Mouse (Mus musculus): Measurements from ENCODE around the gene Armc2. TPM values are rescaled to one million over a fixed set of nuclear protein-coding genes. Genes with fewer than 3 reads are reported as not detected.

Armc2 gene
- polyA plus RNA-seq, 1 experiment from 2014 or later: 3.8 TPM

- no peak for DNase-seq (ENCODE audit: low spot score, missing footprints)
- no peaks in the 10 kb centered on the region for H3K9me3 ChIP-seq (ENCODE audit: control insufficient read depth, low read length)
- no peak overlapping the region for H3K9ac ChIP-seq (ENCODE audit: low read length)
- H3K4me3 ChIP-seq (ENCODE audit: low read depth, low read length): no peak overlapping the region
- no peak for ATAC-seq (ENCODE audit: low FRiP score)
- WGBS: 88% methylated on average over 1 of the region's 1 CpGs
- no peak overlapping the region for H3K27ac ChIP-seq (ENCODE audit: low read depth, low read length)
- H3K36me3 ChIP-seq (ENCODE audit: control insufficient read depth, insufficient read depth, low read length): no peaks in the 10 kb centered on the region
- H3K27me3 ChIP-seq (ENCODE audit: control insufficient read depth, insufficient read depth, low read length): no peaks in the 10 kb centered on the region
- peaks cover 7% of the 10 kb centered on the region for H3K4me1 ChIP-seq (ENCODE audit: control insufficient read depth, insufficient read depth, low read length)
- H3K4me2 ChIP-seq: no peak overlapping the region
Measured at GRCm38 (mm10) chr10:41879675-41880074, 138.6 kb downstream of the Armc2 start.

GRCm38 (mm10) chr10:41878344-41878743, 139.9 kb downstream of the Armc2 start:
- Histone ChIP-seq H3K9me3 (ENCODE audit: control insufficient read depth, low read length) (no peaks in the 10 kb centered on the region), H3K4me3 (ENCODE audit: low read depth, low read length) (no peak overlapping the region), H3K27ac (ENCODE audit: low read depth, low read length) (no peak overlapping the region), H3K36me3 (ENCODE audit: control insufficient read depth, insufficient read depth, low read length) (no peaks in the 10 kb centered on the region), H3K4me2 (no peak overlapping the region), H3K9ac (ENCODE audit: low read length) (no peak overlapping the region), H3K27me3 (ENCODE audit: control insufficient read depth, insufficient read depth, low read length) (no peaks in the 10 kb centered on the region), H3K4me1 (ENCODE audit: control insufficient read depth, insufficient read depth, low read length) (peaks cover 3% of the 10 kb centered on the region; the same call in 1 of the 2 replicates)
- ATAC-seq (ENCODE audit: low FRiP score): no peak
- 90% methylated on average over 11 of the region's 11 CpGs for WGBS
- no peak for DNase-seq (ENCODE audit: low spot score, missing footprints)

- ATAC-seq (ENCODE audit: low FRiP score): no peak
- H3K4me1 ChIP-seq (ENCODE audit: control insufficient read depth, insufficient read depth, low read length): no peaks in the 10 kb centered on the region
Measured at GRCm38 (mm10) chr10:41875624-41876023, 142.6 kb downstream of the Armc2 start.

DNA sequence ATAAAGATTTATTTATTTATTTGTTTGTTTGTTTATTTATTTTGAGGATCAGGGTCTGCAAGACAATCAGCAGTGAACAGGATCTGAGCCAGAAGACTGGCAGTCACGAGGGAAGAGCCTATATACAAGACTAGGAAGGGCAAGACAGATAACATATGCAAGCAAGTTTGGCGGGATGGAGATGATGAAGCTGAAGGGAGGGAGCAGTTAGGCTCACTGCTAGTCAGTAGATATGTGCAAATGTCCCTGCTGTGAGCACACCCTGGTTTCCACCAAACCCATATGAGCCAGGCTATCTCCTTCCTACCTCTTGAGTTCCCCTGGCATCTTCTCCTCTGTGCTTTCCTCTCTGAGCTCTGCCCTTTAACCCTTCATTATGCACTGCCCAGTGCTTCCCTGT, 146.7 kb downstream of the Armc2 start:
- 72% methylated on average over 2 of the region's 2 CpGs for WGBS
- no peak overlapping the region for H3K4me3 ChIP-seq (ENCODE audit: low read depth, low read length)
- no peak overlapping the region for H3K27ac ChIP-seq (ENCODE audit: low read depth, low read length)
- peaks cover 2% of the 10 kb centered on the region; the same call in 1 of the 2 replicates for H3K4me1 ChIP-seq (ENCODE audit: control insufficient read depth, insufficient read depth, low read length)
- no peaks in the 10 kb centered on the region for H3K36me3 ChIP-seq (ENCODE audit: control insufficient read depth, insufficient read depth, low read length)
- DNase-seq (ENCODE audit: low spot score, missing footprints) (no peak), ATAC-seq (ENCODE audit: low FRiP score) (no peak)
- H3K9ac ChIP-seq (ENCODE audit: low read length): no peak overlapping the region
- H3K4me2 ChIP-seq: no peak overlapping the region
- no peaks in the 10 kb centered on the region for H3K9me3 ChIP-seq (ENCODE audit: control insufficient read depth, low read length)
- H3K27me3 ChIP-seq (ENCODE audit: control insufficient read depth, insufficient read depth, low read length): no peaks in the 10 kb centered on the region

More at GRCm38 (mm10) chr10:41875624-41876023, 142.6 kb downstream of the Armc2 start:
- Histone ChIP-seq H3K4me3 (ENCODE audit: low read depth, low read length) (no peak overlapping the region), H3K27ac (ENCODE audit: low read depth, low read length) (no peak overlapping the region), H3K36me3 (ENCODE audit: control insufficient read depth, insufficient read depth, low read length) (no peaks in the 10 kb centered on the region), H3K4me2 (no peak overlapping the region), H3K9me3 (ENCODE audit: control insufficient read depth, low read length) (no peaks in the 10 kb centered on the region), H3K9ac (ENCODE audit: low read length) (no peak overlapping the region), H3K27me3 (ENCODE audit: control insufficient read depth, insufficient read depth, low read length) (no peaks in the 10 kb centered on the region)
- peak; percentile 71 for DNase-seq (ENCODE audit: low spot score, missing footprints)

DNA sequence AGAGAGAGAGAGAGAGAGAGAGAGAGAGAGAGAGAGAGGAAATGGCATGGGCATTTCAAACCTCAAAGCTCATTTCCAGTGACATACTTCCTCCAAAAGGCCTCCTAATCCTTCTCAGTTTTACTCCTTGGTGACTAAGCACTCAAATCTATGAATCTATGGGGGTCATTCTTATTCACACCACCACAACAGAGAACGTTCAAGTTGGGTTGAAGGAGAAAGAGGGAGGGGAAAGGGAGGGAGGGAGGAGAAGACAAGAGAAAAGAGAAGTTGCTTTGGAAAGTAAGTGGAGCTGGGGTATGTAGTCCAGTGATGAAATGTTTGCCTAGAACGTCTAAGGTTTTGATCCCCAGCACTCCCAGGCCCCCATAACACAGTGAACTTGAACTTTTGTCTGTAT, 148.1 kb downstream of the Armc2 start:
- no peak overlapping the region for H3K27ac ChIP-seq (ENCODE audit: low read depth, low read length)
- H3K9ac ChIP-seq (ENCODE audit: low read length): no peak overlapping the region
- peaks cover 3% of the 10 kb centered on the region; the same call in 1 of the 2 replicates for H3K4me1 ChIP-seq (ENCODE audit: control insufficient read depth, insufficient read depth, low read length)
- no peaks in the 10 kb centered on the region for H3K27me3 ChIP-seq (ENCODE audit: control insufficient read depth, insufficient read depth, low read length)
- no peaks in the 10 kb centered on the region for H3K36me3 ChIP-seq (ENCODE audit: control insufficient read depth, insufficient read depth, low read length)
- DNase-seq (ENCODE audit: low spot score, missing footprints) (no peak), ATAC-seq (ENCODE audit: low FRiP score) (no peak)
- H3K9me3 ChIP-seq (ENCODE audit: control insufficient read depth, low read length): no peaks in the 10 kb centered on the region
- 68% methylated on average over 2 of the region's 2 CpGs for WGBS
- H3K4me3 ChIP-seq (ENCODE audit: low read depth, low read length): no peak overlapping the region
- no peak overlapping the region for H3K4me2 ChIP-seq

DNA sequence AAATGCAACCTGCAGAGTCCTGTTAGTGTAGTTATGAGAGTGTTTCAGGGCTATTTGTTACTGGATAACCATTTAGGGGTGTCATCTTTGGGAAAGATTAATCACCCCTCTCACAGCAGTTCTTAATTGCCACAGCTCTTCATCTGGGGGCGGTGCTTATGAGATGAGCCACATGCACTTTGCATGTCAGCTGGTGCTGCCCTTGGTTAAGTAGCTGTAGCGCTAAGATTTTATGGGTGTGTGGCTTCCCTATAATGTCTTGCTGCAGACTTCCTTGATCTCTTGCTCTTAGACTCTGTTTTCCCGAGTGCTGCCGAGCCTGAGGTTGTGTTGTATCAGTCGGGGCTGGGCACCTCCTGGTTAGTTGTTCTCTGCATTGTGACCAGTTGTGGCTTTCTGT, 150.3 kb downstream of the Armc2 start:
- Histone ChIP-seq H3K4me3 (ENCODE audit: low read depth, low read length) (no peak overlapping the region), H3K36me3 (ENCODE audit: control insufficient read depth, insufficient read depth, low read length) (no peaks in the 10 kb centered on the region), H3K4me1 (ENCODE audit: control insufficient read depth, insufficient read depth, low read length) (peaks cover 3% of the 10 kb centered on the region; the same call in 1 of the 2 replicates), H3K27ac (ENCODE audit: low read depth, low read length) (no peak overlapping the region), H3K9me3 (ENCODE audit: control insufficient read depth, low read length) (no peaks in the 10 kb centered on the region), H3K9ac (ENCODE audit: low read length) (no peak overlapping the region), H3K4me2 (no peak overlapping the region), H3K27me3 (ENCODE audit: control insufficient read depth, insufficient read depth, low read length) (no peaks in the 10 kb centered on the region)
- ATAC-seq (ENCODE audit: low FRiP score) (no peak), DNase-seq (ENCODE audit: low spot score, missing footprints) (no peak)
- 87% methylated on average over 5 of the region's 5 CpGs for WGBS

GRCm38 (mm10) chr10:41866838-41867154, 151.4 kb downstream of the Armc2 start:
- ATAC-seq (ENCODE audit: low FRiP score): no peak
- no peak for DNase-seq (ENCODE audit: low spot score, missing footprints)
- Histone ChIP-seq H3K4me3 (ENCODE audit: low read depth, low read length) (no peak overlapping the region), H3K9ac (ENCODE audit: low read length) (no peak overlapping the region), H3K4me2 (no peak overlapping the region), H3K4me1 (ENCODE audit: control insufficient read depth, insufficient read depth, low read length) (peaks cover 3% of the 10 kb centered on the region; the same call in 1 of the 2 replicates), H3K9me3 (ENCODE audit: control insufficient read depth, low read length) (no peaks in the 10 kb centered on the region), H3K36me3 (ENCODE audit: control insufficient read depth, insufficient read depth, low read length) (no peaks in the 10 kb centered on the region), H3K27me3 (ENCODE audit: control insufficient read depth, insufficient read depth, low read length) (no peaks in the 10 kb centered on the region), H3K27ac (ENCODE audit: low read depth, low read length) (no peak overlapping the region)

- Histone ChIP-seq H3K27me3 (ENCODE audit: control insufficient read depth, insufficient read depth, low read length) (no peaks in the 10 kb centered on the region), H3K4me1 (ENCODE audit: control insufficient read depth, insufficient read depth, low read length) (peaks cover 3% of the 10 kb centered on the region; the same call in 1 of the 2 replicates), H3K4me3 (ENCODE audit: low read depth, low read length) (no peak overlapping the region), H3K9ac (ENCODE audit: low read length) (no peak overlapping the region), H3K4me2 (no peak overlapping the region), H3K9me3 (ENCODE audit: control insufficient read depth, low read length) (no peaks in the 10 kb centered on the region), H3K27ac (ENCODE audit: low read depth, low read length) (no peak overlapping the region), H3K36me3 (ENCODE audit: control insufficient read depth, insufficient read depth, low read length) (no peaks in the 10 kb centered on the region)
- WGBS: 83% methylated on average over 3 of the region's 3 CpGs
- ATAC-seq (ENCODE audit: low FRiP score) (no peak), DNase-seq (ENCODE audit: low spot score, missing footprints) (peak; percentile 77)
Measured at GRCm38 (mm10) chr10:41866069-41866837, 152.0 kb downstream of the Armc2 start.
